Mouse (Mus musculus): Measurements from ENCODE around the gene Ak3. TPM values are rescaled to one million over a fixed set of nuclear protein-coding genes. Genes with fewer than 3 reads are reported as not detected.

Gene Ak3
- polyA plus RNA-seq (2012): 10.6 and 14.7 TPM in 2 replicates

DNA sequence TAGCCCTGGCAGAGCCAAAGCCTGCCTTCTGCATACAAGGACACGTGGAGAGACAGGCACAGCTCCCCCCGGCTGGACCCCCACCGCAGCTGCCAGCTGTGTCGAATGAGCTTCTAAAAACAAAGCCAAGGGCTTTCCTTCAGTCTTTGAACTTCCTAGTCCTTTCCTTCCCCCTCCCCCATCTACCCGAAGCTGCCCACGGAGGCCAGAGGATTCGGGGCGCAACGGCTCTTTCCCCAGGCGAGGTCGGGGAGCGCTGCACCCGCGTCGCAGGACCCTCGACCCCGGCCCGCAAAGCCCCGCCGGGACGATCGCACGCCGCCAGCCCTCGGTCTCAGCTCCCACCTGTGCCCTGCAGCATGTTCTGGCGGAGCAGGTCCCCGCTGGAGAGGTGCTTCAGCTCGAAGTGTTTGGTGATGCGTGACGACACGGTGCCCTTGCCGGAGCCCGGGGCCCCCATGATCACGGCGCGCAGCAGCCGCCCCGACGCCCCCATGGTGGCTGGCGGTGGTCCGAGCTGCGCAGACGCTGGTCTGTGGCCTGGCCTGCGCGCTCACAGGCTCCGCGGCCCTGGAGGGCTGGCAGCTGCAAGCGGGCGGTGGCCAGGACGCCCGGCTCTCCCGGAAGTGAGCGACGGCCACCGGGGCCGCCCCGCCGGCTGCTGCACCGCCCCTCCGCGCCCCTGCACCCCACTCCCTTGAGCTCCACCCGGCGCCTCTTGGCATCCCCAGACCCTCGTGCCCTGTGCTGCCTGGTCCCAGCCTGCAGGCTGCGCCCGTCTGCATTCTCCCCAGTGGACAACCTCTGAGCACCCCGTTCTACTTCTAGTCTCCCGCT, at the start of gene Ak3:
Gene Ak3 (minus strand): TSS at position 628 of the 837 bp plus-strand sequence.

DNA sequence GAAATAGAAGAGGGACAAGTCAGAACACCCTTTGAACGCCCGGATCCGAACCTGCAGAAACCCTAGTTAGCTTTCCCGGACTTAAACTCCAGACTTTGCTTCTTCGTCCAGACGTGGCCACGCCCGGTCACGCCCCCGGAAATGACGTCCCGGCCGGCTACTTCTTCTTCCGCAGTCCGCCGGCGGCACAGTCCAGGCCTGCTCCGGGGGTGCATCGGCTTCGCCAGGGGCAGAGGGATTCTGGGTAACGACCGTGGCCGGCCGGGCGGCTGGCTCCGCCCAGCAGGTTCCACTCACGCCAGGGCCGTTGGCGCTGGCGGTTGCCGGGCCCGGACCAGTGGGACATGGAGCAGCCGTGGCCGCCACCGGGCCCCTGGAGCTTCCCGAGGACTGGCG, 57.6 kb downstream of the Ak3 start, which contains the start of gene Cdc37l1:
Gene Cdc37l1 (plus strand): TSS at position 159 of the 396 bp plus-strand sequence.

Other genes with a start within 250 kb of the Ak3 start
- 0.02 TPM in 1 of 2 replicates, not detected in the other for gene Slc1a1, start 212.9 kb downstream of the Ak3 start, polyA plus RNA-seq (2012)
- gene Plpp6, start 84.0 kb downstream of the Ak3 start, polyA plus RNA-seq (2012): 6.0 and 6.6 TPM in 2 replicates
- 0.25 TPM in 1 of 2 replicates, not detected in the other for gene 4430402I18Rik, start 80.2 kb downstream of the Ak3 start, polyA plus RNA-seq (2012)
- gene Cdc37l1, start 57.6 kb downstream of the Ak3 start, polyA plus RNA-seq (2012): 3.0 TPM in 2 replicates
- 46.9 and 51.6 TPM in 2 replicates for gene Rcl1, start 53.4 kb upstream of the Ak3 start, polyA plus RNA-seq (2012)
- 7.5 and 8.6 TPM in 2 replicates for gene Jak2, start 203.9 kb upstream of the Ak3 start, polyA plus RNA-seq (2012)

All from megakaryocyte-erythroid progenitor cell, adult 5 weeks (primary cell).